Mouse (Mus musculus) lung, postnatal 14 days (tissue): ENCODE data around the gene Bcl11a.
"Not testable (repeated sequence)": the region's sequence is repeated elsewhere in the genome, so short reads cannot be mapped to it uniquely, and the experiment has no call there.

ENCODE experiments used
- DNase-seq: peaks from one replicate; pipeline ENCODE4 v3.0.0; 2021

Gene Bcl11a

DNA sequence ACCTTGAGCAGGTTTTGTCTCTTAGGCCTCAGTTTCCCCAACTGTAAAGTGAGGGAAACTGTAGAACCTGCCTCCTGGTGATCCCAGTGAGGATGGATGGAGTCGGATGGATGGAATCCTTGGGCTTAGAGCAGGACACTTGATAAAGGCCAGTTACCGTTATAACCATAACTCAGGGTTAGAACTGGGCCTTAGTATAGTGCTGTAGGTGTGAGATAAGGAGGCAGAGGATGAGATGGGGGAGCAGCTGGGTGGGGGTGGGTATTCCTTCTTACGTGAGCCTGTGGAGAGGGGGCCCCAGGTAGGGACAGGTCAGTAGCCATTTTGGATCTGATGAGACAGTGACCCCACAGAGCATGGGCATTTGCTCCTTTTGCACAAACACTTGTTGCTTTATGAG is 23.8 kb downstream of the Bcl11a start:
- no peak for DNase-seq

DNA sequence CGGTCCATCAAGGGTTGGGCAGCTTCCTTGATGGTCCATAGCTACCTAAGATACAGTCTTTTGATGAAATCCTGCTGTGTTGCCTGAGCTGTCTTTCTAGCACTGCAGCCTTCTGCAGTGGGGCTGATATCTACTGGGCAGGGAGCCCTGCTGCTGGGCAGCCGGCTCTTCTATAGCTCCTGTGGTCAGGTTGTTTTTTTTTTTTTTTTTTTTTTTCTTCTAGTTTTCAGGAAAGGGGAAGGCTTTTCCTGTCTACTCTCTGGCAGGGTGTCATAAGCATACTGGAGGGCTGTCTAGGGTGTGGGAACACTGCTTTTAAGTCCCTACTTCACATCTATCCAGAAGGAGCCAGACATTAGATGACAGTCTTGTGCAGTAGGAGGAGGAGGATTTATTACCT is 24.5 kb downstream of the Bcl11a start:
- no peak for DNase-seq

DNA sequence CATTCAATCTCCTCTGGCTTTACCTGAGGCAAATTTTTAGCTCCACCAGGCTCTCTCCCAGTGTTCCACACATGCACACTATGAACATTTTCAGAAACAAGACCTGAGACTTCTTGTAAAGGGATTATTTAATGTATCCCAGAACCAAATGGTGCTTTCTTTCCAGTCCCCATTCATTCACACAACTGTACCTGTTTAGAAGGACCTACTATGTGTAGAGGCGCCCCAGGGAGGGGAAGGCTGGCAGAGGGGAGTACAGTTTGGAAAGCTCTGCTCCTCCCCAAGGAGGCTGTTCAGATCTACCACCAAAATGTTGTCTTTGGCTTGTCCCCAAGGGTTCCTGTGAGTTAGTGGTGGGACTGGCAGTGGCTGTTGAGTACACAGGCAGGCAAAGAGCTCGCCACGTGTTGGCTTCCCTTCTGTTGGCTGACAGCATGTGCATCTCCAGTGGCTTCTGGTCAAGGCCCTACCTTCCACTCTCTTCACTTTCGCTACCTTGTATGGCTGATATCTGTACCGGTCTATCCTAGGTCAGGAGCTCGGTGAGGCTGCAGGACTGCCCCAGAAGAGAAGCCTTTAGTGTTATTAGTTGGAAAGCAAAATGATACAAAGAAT is 25.4 kb downstream of the Bcl11a start:
- no peak for DNase-seq

DNA sequence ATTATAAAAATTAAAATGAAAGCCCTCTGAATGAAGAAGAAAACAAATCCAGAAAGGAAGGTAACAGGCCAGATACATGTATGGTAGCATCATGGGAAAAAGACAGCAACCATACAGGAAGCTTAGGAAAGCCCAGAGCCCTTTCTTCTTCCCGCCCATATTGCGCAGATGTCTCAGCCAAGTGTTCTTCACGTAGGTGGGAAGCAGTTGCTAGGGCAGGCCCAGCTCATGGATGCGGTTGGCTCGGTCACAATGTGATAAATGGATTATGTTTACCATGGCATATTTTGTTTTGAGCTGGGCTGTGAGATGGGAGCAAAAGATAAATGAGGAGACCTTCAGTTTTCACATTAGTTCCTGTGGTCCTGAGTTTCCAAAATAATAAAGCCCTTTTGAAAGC is 29.6 kb downstream of the Bcl11a start:
- DNase-seq: no peak

DNA sequence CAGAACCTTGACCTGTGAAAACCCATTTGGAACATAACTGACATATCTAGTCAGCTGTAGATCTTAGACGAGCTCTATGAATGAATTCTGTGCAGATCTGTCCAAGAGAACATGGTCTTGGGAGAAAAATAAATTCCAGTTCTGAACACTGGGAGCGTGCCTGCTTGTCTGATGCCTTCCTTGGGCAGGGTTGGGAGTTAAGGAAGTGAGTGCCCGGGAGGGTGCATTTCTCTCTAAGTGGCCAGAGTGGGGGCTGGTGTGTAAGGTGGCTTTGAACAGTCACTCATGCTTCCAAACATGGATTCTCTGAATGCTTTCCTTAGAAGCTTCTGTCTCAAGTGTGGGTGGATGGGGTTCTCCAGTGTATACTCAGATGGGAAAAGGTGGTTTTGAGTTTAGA is 31.1 kb downstream of the Bcl11a start:
- peak; percentile 7 for DNase-seq

DNA sequence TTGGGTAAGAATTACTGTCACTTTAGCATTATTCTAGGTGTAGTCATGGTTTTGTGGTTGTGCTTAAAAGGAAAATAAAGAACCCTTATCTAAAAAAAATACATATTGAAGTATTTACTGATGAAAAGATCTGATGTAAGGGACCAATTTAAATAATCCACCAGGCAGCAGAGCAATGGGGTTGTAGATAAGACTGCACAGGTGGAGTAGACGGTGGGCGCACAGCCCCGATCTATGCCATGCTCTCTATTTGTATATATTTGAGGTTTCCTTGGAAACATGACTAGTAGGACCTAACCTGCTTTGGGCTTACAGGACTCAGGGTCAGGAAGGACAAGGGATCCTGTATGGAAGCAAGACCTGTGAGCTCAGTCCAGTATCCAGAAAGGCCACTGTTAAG is 31.5 kb downstream of the Bcl11a start:
- DNase-seq: no peak

- DNase-seq: no peak
These were observed 32.3 kb downstream of the Bcl11a start for GRCm38 (mm10) chr11:24110113-24110512.

GRCm38 (mm10) chr11:24111720-24112119 is 33.9 kb downstream of the Bcl11a start:
- DNase-seq: no peak

- DNase-seq: no peak
These were observed 37.3 kb downstream of the Bcl11a start for GRCm38 (mm10) chr11:24115017-24115752.

- no peak for DNase-seq
These were observed 38.2 kb downstream of the Bcl11a start for GRCm38 (mm10) chr11:24116041-24116440.

GRCm38 (mm10) chr11:24116582-24117318 is 38.9 kb downstream of the Bcl11a start:
- DNase-seq: no peak

DNA sequence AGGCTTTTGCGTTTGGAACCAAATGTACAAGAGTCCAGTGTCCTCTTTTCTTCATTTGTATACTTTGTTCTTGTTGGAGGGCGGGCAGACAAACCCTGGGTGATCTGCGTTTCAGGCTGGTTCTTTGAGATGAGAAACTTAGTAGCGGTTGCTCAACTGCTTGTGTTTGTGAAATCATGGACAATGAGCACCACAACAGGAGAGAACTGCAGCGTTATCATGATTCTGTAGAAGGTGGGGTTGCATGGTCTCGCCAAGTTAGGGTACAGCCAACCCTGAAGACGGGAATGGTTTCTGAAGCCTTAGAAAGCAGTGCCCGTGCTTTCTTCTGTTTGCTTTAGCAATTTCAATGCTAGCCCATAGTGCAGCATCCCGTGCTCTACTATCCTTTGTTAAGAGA is 43.3 kb downstream of the Bcl11a start:
- DNase-seq: no peak

DNA sequence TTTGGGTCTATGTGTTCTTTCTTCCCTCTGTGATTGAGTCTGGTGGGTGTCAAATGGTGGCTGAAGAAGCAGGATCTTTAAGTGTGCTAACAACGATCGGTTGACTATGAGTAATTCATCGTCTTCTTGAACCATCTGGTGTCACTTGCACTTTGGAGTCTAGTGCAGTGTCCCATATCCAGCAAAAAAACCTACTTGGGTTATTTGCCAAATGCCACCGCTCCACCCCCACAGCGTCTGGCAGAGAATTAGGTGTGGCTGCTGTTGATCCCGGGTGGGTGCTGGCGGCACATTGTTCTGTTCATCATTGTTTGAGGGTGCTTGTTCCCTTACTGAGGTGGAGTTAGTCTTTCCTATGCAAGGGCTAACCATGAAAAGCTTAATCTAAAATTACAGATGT is 45.0 kb downstream of the Bcl11a start:
- DNase-seq: no peak

GRCm38 (mm10) chr11:24123991-24124390 is 46.1 kb downstream of the Bcl11a start:
- no peak for DNase-seq

GRCm38 (mm10) chr11:24125098-24125497 is 47.2 kb downstream of the Bcl11a start:
- no peak for DNase-seq

- DNase-seq: no peak
These were observed 50.1 kb downstream of the Bcl11a start for GRCm38 (mm10) chr11:24128001-24128400.

- not testable (repeated sequence) for DNase-seq
These were observed 51.0 kb downstream of the Bcl11a start for GRCm38 (mm10) chr11:24128880-24129279.

- DNase-seq: no peak
These were observed 51.7 kb downstream of the Bcl11a start for GRCm38 (mm10) chr11:24129358-24130185.

DNA sequence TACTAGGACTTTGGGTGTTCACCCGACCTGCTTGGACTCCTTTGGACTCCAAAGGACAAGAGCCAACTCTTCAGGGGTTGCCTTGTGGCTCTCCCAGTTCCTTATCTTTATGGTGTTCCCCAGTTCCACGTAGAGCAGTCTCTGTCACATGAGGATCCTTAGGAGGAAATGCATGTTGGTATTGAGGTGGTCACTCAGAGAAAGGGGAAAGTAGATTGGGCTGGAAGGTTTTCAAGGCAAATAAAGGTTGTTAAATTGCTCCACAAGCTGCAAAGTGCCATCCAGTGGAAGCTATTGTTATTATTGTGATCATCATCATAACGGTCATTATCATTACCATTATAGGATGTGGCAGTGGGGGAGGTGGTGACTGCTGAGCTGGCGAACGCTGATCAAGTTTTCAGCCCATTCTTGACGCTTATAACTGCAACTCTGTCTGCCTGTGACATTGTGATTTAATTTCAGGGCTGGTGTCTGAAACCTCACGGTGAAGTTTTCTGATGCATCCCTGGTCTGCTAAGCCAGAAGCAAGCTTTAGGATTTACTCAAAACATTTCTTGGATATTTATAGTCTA is 52.4 kb downstream of the Bcl11a start:
- no peak for DNase-seq

DNA sequence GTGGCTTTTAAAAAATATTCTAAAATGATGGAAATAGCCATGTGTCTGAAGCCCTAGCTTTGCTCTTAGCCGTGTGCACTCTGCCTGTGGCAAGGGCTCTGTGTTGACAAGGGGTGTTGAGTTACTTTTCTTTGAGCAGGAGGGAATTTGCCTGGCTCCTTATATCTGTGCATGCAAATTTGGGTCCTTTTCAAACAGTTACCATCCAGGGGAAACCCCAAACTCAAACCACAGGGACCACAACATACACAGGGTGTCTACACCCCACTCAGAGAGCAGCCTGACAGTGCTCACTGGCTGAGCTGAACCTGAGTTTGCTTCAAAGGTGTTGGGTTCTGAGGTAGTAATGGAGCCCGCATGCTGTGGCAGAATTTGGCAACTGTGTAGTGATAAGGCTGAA is 54.0 kb downstream of the Bcl11a start:
- no peak for DNase-seq

GRCm38 (mm10) chr11:24132358-24132757 is 54.5 kb downstream of the Bcl11a start:
- DNase-seq: no peak

DNA sequence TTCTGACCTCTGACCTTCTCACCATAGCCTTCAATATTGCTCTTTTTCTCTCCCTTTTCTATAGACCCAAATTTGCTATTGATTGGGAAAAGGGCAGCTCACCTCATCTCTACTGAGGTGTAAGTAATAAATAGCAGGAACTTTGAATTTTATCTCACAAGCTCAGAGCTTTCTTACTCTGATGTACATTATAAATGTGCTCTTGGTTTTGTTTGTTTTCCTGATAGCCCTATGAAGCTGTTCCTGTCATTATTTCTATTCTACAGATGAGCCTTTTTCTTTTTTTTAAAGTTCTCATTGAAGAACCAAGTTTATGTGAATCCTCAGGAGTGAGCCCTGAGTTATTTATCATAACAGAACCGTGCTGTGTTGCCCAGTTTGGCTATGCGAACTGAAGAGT is 55.0 kb downstream of the Bcl11a start:
- DNase-seq: no peak

DNA sequence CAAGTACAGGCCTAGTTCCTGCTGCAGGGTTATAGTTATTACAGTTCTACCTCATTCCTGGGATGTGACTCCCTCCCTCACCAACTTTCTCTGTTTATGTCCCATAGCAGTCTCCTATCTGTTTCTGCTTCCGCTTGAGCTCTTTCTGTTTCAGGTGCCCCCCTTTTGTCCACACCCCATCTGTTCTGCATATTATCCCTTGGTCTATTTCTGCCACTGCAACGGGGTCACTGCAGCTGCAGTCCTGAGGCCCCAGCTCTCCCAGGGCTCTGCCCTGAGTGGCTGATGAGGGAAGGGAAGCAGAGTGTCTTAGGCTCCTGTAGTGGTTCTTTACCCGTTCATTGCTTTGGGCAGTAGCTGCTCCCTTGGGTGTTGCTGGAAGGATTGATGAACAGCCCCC is 55.6 kb downstream of the Bcl11a start:
- no peak for DNase-seq
